Mouse (Mus musculus) skeletal muscle tissue, adult 2 months (tissue): ENCODE measurements around the gene Med4.

Source experiments
- DNase-seq: peaks from one replicate; pipeline ENCODE4 v3.0.0-alpha.2; 2012; ENCODE audit warnings: low read depth, low spot score

Med4 gene

DNA sequence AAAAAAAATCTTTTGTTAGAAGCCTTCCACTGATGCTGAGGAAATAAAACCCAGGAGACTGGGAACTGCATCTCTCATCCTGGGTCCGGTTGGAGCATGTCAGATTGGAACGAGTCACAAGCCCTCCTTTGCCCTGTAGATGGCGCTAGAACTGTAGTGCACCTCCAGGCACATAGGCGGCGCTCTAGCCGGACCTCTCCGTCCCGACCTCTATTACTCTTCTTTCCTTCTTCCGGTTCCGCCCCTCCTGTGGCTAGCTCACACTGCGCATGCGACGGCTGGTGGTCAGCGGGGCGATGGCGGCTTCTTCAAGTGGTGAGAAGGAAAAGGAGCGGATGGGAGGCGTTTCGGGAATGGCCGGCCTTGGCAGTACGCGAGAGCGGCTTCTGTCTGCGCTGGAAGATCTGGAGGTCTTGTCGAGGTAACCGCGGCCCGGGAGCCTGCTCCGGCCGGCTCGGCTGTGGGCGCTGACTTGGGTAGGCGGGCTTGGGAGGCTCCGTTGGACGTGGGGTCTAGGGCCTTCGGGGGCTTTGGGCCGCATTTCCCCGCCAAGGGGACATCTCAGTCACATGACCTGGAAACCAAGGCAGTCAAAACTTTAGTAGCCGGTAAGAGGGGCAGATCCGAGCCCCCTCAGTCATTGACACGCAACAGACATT is at the start of gene Med4:
Med4 (plus strand) TSS at position 261 of the 659 bp plus-strand sequence.
- peak; percentile 93 for DNase-seq

DNA sequence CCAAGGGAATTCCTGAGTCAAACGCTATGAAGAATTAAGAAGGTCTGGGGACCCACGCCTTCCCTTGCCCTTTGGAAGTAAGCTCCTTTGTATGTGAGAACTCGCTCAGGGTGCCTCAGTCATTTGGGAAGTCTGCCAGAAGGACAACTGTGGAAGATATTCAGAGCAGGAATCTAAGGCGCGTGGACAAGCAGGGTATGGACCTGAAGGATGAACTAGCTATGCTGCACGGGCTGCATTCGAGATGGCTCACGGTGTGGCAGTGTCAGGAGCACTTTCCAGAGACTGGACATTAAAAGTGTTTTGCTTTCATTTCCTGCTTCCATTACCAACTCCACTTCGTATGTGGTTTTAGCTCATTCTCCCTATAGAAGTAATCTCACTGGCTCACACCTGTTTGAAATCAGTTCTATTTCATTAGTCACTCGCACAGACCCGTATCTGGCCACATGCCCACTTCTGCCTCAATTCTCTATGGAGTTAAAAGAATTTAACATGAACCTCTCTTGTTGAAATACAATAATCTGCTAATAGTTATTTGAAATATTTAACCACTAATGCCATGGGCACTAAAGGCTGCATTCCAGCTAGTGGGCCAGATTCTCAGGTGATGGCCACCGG is 49.2 kb upstream of the Med4 start:
- DNase-seq: no peak

- no peak for DNase-seq
Observed at GRCm38 (mm10) chr14:73462211-73462610, 47.6 kb upstream of the Med4 start.

DNA sequence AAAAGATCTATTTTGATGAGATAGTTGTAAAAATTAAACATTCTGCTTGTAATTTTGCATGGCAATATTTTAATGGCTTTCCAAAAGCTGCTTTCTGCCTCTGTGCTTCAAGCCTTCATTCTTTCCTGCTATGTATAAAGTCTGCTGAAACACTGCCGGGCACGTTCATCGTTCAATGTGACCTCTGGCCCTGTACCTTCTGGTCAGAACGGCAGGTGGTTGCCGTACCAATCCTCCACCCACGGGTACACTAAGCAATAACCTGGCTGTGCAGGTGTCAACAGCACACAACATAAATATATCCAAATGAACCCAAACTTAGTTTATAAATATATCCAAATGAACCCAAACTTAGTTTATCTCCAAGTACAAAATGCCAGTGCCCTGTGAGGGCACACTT is 42.1 kb upstream of the Med4 start:
- no peak for DNase-seq

GRCm38 (mm10) chr14:73469506-73469905 is 40.3 kb upstream of the Med4 start:
- DNase-seq: no peak

- no peak for DNase-seq
Observed at GRCm38 (mm10) chr14:73470593-73470992, 39.2 kb upstream of the Med4 start.

DNA sequence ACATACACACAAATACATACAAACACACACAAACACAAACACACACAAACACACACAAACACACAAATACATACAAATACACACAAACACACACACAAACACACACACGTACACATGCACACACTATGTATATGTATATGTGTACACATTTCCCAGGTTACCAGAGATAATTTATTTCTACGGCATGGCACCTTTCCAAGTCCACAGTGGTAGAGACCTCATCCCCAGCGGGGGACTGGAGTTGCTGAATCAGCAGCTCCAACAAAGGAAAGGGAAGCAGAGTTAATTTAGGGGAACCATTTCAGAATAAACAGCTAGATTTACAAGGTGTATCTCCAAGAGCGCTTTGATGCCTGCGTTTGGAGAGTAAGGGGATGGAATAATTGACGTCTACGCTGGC is 37.6 kb upstream of the Med4 start:
- no peak for DNase-seq

- peak; percentile 61 for DNase-seq
Observed at GRCm38 (mm10) chr14:73473670-73474460, 36.0 kb upstream of the Med4 start.

GRCm38 (mm10) chr14:73474636-73475093 is 35.2 kb upstream of the Med4 start:
- peak; percentile 53 for DNase-seq

DNA sequence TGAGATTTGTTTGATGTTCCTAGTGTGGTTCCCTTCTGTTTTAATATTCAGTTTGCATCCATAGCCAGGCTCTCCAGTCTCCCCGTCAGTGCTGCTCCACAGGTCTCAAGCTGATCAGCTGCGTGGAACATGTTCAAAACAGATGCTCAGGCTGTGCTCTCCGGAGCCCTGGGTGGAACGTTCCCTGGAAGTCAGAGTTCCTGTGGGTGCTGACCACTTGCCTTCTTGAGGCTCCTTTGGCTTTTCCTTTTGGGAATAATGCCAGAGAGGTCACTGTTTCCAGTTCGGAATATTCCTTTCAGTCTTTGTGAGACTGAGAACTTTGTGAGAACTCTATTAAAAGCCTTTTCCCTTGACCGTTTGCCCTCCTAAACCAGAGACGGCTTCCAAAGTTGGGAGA is 34.3 kb upstream of the Med4 start:
- DNase-seq: peak; percentile 67

GRCm38 (mm10) chr14:73476361-73476934 is 33.4 kb upstream of the Med4 start:
- no peak for DNase-seq

DNA sequence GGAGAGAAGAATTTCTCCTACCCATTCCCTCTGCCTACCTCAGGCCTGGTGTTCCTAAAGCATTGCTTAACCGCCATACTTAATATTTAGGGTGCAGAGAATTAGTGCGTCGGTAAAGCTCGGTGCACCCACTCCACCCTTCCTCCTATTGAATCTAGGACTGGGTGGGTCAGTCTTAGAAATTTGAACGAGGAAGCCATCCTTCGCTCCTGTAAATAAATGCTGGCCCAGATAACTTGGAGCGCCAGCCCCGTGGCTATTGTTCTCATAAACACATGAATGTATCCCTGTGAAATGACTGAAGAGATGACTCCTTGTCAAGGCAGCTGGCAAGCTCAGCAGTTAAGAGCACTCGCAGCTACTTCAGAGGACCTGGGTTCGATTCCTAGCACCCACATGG is 32.7 kb upstream of the Med4 start:
- no peak for DNase-seq

DNA sequence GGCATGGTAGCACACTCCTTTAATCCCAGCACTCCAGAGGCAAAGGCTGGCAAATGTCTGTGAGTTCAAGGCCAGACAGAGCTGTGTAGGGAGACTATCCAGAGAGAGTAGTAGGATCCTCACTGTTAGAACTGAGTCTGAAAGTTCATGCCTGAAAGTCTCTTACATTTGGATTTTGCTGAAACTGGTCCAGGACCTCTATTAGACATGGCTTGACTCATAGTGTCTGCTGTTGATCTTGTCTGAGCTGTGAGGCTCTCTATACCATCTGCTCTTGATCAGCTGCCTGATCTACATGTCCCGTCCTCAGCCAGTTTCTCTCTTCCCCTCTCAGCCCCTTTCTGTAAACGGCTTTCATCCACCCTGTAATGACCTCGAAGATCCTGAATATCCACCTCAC is 31.5 kb upstream of the Med4 start:
- DNase-seq: no peak

- no peak for DNase-seq
Observed at GRCm38 (mm10) chr14:73479771-73480170, 30.1 kb upstream of the Med4 start.

- DNase-seq: no peak
Observed at GRCm38 (mm10) chr14:73483516-73484229, 26.2 kb upstream of the Med4 start.

DNA sequence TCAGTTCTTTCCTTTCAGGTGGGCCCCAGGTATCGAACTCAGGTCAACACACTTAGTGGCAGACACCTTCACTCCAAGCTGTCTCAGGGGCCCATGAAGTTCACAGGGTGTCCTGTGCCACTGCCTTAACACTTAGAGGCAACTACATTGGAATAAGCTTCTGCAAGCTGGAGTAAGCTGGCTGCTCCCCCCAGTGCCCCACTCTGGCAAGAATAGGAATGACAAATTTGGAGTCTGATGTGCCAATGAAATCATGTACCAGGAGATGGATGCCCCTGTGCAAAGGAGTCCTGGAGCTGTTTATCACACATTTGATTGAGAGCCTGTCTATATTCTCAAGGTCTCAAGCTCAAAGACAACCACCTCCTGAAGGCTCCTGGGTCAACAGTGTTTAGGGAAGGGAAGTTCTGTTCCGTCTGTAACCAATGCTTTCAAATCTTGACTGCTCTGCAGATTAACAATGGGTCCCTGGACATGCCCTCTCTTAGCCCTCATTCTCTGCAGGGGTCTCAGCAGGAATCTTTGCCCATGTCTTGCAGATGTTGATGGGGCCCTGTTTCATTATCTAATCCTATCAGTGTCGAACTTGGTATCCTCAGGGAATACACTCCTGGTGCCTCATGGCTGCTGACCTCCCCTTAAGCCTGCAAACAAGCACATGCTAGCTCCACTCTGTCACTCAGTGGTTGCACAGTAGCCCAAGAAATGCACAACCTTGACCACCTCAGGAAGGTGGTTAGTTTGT is 25.3 kb upstream of the Med4 start:
- DNase-seq: no peak

- DNase-seq: no peak
Observed at GRCm38 (mm10) chr14:73486641-73487040, 23.2 kb upstream of the Med4 start.

- DNase-seq: no peak
Observed at GRCm38 (mm10) chr14:73493356-73493755, 16.5 kb upstream of the Med4 start.

DNA sequence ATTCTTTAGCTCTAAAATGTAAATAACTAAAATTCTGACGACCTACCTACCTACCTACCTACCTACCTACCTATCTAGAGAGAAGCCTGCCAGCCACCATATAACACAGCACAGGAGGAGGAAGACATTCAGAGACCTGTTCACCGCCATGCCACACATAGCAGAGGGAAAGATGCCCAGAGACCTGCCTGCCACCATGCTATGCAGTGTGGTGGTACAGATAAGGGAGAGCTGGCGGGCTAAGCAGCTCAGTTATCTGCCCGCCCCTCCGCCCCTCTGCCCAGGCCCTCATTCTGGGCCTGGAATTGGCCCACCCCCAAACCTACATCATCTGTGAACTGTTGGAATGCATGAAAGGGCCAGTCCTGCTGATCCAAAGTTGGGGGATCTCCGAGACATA is 15.7 kb upstream of the Med4 start:
- no peak for DNase-seq

- no peak for DNase-seq
Observed at GRCm38 (mm10) chr14:73495753-73496152, 14.1 kb upstream of the Med4 start.

DNA sequence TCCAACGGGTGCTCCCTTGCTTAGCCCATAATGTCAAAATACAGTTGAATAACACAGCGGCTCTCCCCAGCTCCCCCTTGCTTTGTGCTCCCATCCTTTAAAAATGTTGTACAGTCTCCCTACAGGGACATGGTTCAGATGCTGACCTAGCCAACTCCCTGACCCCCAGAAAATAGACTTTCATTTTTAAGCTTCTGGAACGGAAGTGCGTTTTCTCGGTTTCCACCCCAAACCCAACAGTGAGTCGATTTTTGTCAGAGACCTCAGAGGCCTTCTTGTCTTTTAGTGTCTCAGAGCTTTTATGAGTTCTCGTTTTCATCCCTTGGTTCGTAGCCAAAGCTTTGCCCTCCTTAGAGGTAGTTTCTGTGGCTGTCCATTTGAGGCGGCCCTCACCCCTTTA is 8.5 kb upstream of the Med4 start:
- no peak for DNase-seq
